Mouse (Mus musculus) ES-E14 (cell line): ENCODE data around the gene Gm9999. TPM values are rescaled to one million over a fixed set of nuclear protein-coding genes. Genes with fewer than 3 reads are reported as not detected.

Experiments
- DNase-seq: peaks from one replicate; pipeline ENCODE4 v3.0.0-alpha.2; 2013; ENCODE audit warnings: low read depth, low spot score
- H3K27ac ChIP-seq: 2 replicates; pipeline ENCODE4 v1.5.1; 2012; ENCODE audit warnings: low read depth, mild to moderate bottlenecking, low read length, moderate library complexity, mixed read lengths; ENCODE audit not compliant: poor library complexity, insufficient read depth, severe bottlenecking
- H3K36me3 ChIP-seq: 2 replicates; pipeline ENCODE4 v1.6.1; 2012; ENCODE audit warnings: mild to moderate bottlenecking, low read length, moderate library complexity, mixed read lengths; ENCODE audit not compliant: control insufficient read depth, poor library complexity, insufficient read depth, severe bottlenecking
- H3K4me1 ChIP-seq, 2 experiments: fragments of 150-350 bp in 1 of 2; sonication (generic) in 1 of 2; 2 replicates each; pipeline ENCODE4 v1.6.1; 2012; ENCODE audit warnings: low read length in 2 of 2, mild to moderate bottlenecking in 1 of 2, mixed read lengths in 1 of 2; ENCODE audit not compliant: control insufficient read depth in 2 of 2, insufficient read depth in 2 of 2, poor library complexity in 1 of 2
- H3K4me3 ChIP-seq, 2 experiments: fragments of 150-350 bp in 1 of 2; sonication (generic) in 1 of 2; 2 replicates each; pipeline ENCODE4 v1.5.1; 2012; ENCODE audit warnings: low read length in 2 of 2, low read depth in 1 of 2, mild to moderate bottlenecking in 1 of 2, mixed read lengths in 1 of 2; ENCODE audit not compliant: insufficient read depth in 1 of 2, poor library complexity in 1 of 2, severe bottlenecking in 1 of 2
- H3K9ac ChIP-seq: 2 replicates; pipeline ENCODE4 v1.6.1; 2012; ENCODE audit warnings: low read depth, mild to moderate bottlenecking, low read length, mixed read lengths; ENCODE audit not compliant: poor library complexity, insufficient read depth, severe bottlenecking
- H3K9me3 ChIP-seq: fragments of 150-350 bp; sonication (generic); 2 replicates; pipeline ENCODE4 v1.6.1; 2012; ENCODE audit warnings: low read depth, mild to moderate bottlenecking, low read length; ENCODE audit not compliant: control insufficient read depth, insufficient read depth
- CHD2 ChIP-seq: IDR thresholded peaks from 2 replicates; pipeline ENCODE4 v1.6.1; 2014; ENCODE audit warnings: mild to moderate bottlenecking, low read depth, low read length, inconsistent platforms
- HCFC1 ChIP-seq: IDR thresholded peaks from 2 replicates; pipeline ENCODE4 v1.6.1; 2012; ENCODE audit warnings: low read length, inconsistent platforms, borderline replicate concordance; ENCODE audit not compliant: insufficient read depth
- MAFK ChIP-seq: IDR thresholded peaks from 2 replicates; pipeline ENCODE4 v1.6.1; 2014; ENCODE audit warnings: mild to moderate bottlenecking, low read depth, low read length, inconsistent platforms; ENCODE audit not compliant: insufficient read depth
- ZC3H11A ChIP-seq: IDR thresholded peaks from 2 replicates; pipeline ENCODE4 v1.6.1; 2012; ENCODE audit warnings: low read depth, mild to moderate bottlenecking, inconsistent platforms, low read length, borderline replicate concordance
- ZNF384 ChIP-seq: IDR thresholded peaks from 2 replicates; pipeline ENCODE4 v1.6.1; 2012; ENCODE audit warnings: low read depth, low read length, inconsistent platforms
- in situ Hi-C, 2 experiments: fragments of 600-800 bp; cut with MboI; formaldehyde crosslinking; loops; one replicate each; pipeline ENCODE4 v1.15.1; 2025; ENCODE audit warnings: low sequenced_read_pairs in 2 of 2, inconsistent platforms in 1 of 2; ENCODE audit not compliant: unreplicated experiment in 2 of 2
- total RNA-seq: library from RNA; depleted of rRNA; stranded (reverse); fragments of 300-350 nt; gene quantifications from 2 replicates; pipeline ENCODE4 v1.2.3, GENCODE M21; 2012

The Gm9999 gene
- total RNA-seq, 1 experiment, result not detected

DNA sequence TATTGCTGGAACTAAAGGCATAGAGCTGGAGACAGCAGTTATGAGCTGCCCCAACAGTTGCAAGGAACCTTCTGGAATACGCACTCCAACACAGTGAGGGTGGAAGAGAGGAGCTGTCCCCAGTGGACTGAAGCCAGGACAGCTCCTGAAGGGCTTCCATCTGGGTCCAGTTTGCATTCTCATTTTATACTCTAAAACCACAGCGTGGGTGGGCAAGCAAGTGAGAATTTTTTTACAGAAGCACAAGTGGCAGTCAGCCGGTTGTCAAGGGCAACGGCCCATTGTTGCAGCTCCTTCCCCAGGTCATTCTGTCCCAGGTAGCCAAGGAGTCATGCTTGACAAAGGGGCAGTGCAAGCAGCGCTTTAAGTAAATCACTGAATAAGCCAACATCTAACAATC lies 36.3 kb downstream of the Gm9999 start:
- Histone ChIP-seq H3K9me3 (no peaks in the 10 kb centered on the region), H3K4me1 (peaks cover 5 to 8% of the 10 kb centered on the region in 2 experiments; a peak in 3 of 4 replicates), H3K36me3 (no peaks in the 10 kb centered on the region), H3K27ac (no peak overlapping the region), H3K9ac (no peak overlapping the region), H3K4me3 (no peak overlapping the region)
- TF ChIP-seq MAFK, result no peak
- TF ChIP-seq ZC3H11A, result no peak
- TF ChIP-seq HCFC1, result no peak
- TF ChIP-seq CHD2, result no peak
- no peak for TF ChIP-seq ZNF384
- DNase-seq, result no peak
- in situ Hi-C loops, result loop anchor here in 1 of 2 experiments (5.0 kb wide), 1 partner anchor 128 kb away; no protein-coding TSS in a partner anchor

DNA sequence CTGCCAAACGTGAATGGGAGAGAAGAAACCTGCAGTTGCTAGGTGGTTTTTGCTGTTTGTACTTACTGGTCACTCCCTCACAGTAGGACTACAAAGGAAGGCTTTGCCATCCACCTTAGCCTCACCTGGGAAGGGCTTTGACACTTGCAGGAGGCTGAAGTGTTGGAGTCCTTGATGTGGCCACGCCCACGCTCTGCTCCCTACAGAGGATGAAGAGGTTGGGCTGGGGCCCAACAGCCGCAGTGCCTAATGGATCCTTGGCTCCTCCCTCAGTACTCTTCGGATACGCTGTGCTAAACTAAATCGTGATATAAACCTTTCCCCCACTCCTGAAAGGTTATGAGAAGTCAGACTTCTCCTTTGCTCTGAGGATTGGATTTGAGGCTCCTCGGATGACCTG lies 37.6 kb downstream of the Gm9999 start:
- in situ Hi-C loops, result loop anchor here in 1 of 2 experiments (5.0 kb wide), 1 partner anchor 126 kb away; no protein-coding TSS in a partner anchor
- TF ChIP-seq MAFK, result no peak
- TF ChIP-seq CHD2, result no peak
- TF ChIP-seq ZNF384, result no peak
- no peak for TF ChIP-seq ZC3H11A
- no peak for TF ChIP-seq HCFC1
- H3K9ac ChIP-seq, result no peak overlapping the region
- H3K9me3 ChIP-seq, result no peaks in the 10 kb centered on the region
- no peaks in the 10 kb centered on the region for H3K36me3 ChIP-seq
- peaks cover 3 to 8% of the 10 kb centered on the region in 2 experiments; a peak in 3 of 4 replicates for H3K4me1 ChIP-seq
- H3K4me3 ChIP-seq, result no peak overlapping the region
- no peak overlapping the region for H3K27ac ChIP-seq
- DNase-seq, result no peak

DNA sequence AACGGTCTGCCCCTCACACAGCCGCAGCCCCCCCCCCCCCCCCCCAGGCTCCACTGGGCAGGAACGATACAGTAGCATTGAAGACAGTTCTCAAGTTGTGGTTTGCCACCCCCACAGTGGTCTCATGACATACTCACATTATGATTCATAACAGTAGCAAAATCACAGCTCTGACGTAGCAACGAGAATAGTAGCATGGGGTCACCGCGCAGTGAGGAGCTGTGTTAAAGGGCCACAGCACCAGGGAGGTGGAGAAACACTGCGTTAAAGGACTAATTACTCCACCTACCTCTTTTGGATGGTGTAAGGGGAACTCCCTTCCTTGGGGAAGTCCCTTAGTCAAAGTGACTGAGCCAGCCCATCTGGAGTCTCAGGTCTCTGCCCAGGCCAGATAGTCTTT lies 39.1 kb downstream of the Gm9999 start:
- in situ Hi-C loops, result loop anchor here in 1 of 2 experiments (5.0 kb wide), 1 partner anchor 125 kb away; no protein-coding TSS in a partner anchor
- DNase-seq, result no peak
- no peaks in the 10 kb centered on the region for H3K36me3 ChIP-seq
- TF ChIP-seq MAFK (no peak), ZNF384 (no peak), ZC3H11A (no peak), CHD2 (no peak), HCFC1 (no peak)
- H3K4me3 ChIP-seq, result no peak overlapping the region
- no peaks in the 10 kb centered on the region for H3K9me3 ChIP-seq
- no peak overlapping the region for H3K27ac ChIP-seq
- no peak overlapping the region for H3K9ac ChIP-seq
- peaks cover 0 to 8% of the 10 kb centered on the region in 2 experiments; a peak in 2 of 4 replicates for H3K4me1 ChIP-seq

DNA sequence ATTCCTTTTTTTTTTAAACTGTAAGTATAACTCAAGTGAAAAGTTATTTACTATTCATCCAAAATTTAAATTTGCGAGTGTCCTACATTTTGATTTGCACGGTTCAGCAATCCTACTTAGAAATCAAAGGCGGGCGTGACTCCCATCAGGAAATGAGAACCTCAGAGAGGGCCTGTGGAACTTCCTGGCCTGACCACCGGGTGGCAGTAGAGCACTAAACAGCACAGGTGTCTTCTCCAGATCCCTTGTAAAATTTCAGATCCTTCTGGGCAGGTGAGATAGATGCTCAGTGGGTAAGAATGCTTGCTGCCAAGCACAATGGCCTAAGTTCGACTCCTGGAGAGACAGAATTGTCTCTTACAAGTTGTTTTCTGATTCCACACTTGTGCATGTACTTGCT lies 40.1 kb downstream of the Gm9999 start:
- in situ Hi-C loops, result loop anchor here in 1 of 2 experiments (5.0 kb wide), 1 partner anchor 124 kb away; no protein-coding TSS in a partner anchor
- no peak overlapping the region for H3K27ac ChIP-seq
- H3K4me1 ChIP-seq, result peaks cover 0 to 8% of the 10 kb centered on the region in 2 experiments; a peak in 2 of 4 replicates
- no peaks in the 10 kb centered on the region for H3K36me3 ChIP-seq
- H3K4me3 ChIP-seq, result no peak overlapping the region
- no peaks in the 10 kb centered on the region for H3K9me3 ChIP-seq
- peak; percentile 81 for DNase-seq
- H3K9ac ChIP-seq, result no peak overlapping the region
- TF ChIP-seq MAFK (no peak), ZC3H11A (peak; percentile 95), ZNF384 (no peak)

DNA sequence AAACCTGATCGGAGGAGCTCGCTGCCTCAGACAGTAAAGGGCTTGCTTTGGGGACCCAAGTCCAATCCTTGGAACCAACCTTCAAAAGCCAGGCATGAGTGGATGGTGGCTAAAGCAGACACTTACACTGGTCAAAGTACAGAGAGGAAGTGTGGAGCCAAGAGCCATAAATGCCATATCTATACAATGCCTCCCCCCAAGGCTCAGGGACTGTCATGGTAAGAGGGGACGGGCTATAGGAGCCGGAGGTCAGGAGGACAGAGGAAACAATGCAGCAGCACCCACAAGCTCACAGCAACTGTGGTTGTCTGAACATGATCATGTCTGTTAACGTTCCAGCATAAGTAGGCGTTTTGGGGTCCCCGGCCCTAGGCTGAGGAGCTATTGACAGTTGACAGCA lies 41.1 kb downstream of the Gm9999 start:
- TF ChIP-seq ZNF384 (no peak), ZC3H11A (no peak), CHD2 (no peak), MAFK (no peak), HCFC1 (no peak)
- Histone ChIP-seq H3K4me1 (peaks cover 0 to 7% of the 10 kb centered on the region in 2 experiments; a peak in 2 of 4 replicates), H3K36me3 (no peaks in the 10 kb centered on the region), H3K4me3 (no peak overlapping the region), H3K9ac (no peak overlapping the region), H3K9me3 (no peaks in the 10 kb centered on the region), H3K27ac (no peak overlapping the region)
- DNase-seq, result no peak
- in situ Hi-C loops, result loop anchor here in 1 of 2 experiments (5.0 kb wide), 1 partner anchor 123 kb away; no protein-coding TSS in a partner anchor
